Mouse (Mus musculus): ENCODE measurements at regions not wholly inside any gene's neighbourhood (a gene's known extent, or its start where the extent isn't known, plus 50 kb on each side); places are given as distances from the start of the nearest gene placed in this dataset.
A peak's percentile ranks its signal among the peaks of the same experiment; 100 is the strongest.

- no peak for DNase-seq
Measured at GRCm38 (mm10) chr12:54312522-54313210, 109.0 kb upstream of the Egln3 start.

- DNase-seq = no peak
Measured at GRCm38 (mm10) chr12:54311896-54312521, 108.3 kb upstream of the Egln3 start.

GRCm38 (mm10) chr12:54309874-54310273 is 106.2 kb upstream of the Egln3 start:
- DNase-seq = no peak

DNA sequence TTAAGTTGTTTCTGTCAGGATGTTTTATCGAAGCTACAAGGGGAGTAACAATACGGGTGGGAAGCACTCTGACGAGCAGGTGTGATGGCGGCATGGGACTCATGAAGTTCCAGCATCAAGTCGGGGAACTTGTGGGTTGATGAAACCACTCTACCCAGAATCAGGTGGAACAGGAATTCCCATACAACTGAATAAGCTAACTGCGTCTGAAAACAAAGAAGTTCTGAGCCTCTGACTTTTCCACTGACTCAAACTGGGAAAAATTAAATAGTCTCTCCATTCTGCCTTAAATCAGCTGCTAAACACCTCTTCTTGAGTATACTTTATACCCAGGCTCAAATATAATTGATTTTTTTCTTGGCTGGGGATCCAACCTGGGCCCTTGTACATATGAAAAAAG is 105.6 kb upstream of the Egln3 start:
- DNase-seq = no peak

GRCm38 (mm10) chr12:54305135-54305630 is 101.5 kb upstream of the Egln3 start:
- no peak for DNase-seq

DNA sequence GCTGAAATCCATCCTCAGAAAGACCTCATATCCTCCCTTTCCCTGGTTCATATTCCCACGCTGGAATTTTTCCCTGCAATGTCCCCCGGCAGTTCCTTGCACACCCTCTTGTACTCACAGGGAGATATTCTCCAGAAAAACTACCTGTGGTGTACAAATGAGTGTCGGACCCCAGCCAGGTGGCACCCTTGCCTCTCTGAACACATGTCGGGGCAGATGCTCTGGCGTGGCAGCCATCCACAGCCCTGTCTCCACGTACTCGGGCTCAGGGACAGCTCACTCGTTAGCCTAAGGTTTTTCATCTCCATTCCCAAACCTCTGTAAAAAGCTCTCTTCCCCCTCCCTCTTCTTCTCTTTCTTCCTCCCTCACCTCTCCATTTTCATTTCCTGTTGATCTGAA is 100.1 kb upstream of the Egln3 start:
- no peak for DNase-seq

DNA sequence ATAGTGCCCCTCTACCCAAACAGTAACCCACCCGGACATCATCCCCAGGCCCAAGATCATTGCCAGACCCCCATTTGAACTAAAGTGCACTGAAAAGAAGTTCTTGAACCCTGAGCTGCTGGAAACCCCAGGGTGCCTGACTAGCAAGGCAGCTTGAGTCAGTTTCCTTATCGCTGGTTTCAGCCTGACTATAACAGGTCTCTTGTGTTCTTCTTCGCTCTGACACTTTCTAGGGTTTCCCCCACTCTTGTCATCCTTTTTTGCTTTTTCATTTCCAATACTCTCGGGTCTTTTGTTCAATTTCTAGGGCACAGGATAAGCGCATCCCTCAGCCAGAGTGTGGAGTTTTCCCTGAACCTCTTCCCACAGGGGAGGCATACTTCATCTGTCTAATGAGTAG is 95.8 kb upstream of the Egln3 start:
- no peak for DNase-seq

DNA sequence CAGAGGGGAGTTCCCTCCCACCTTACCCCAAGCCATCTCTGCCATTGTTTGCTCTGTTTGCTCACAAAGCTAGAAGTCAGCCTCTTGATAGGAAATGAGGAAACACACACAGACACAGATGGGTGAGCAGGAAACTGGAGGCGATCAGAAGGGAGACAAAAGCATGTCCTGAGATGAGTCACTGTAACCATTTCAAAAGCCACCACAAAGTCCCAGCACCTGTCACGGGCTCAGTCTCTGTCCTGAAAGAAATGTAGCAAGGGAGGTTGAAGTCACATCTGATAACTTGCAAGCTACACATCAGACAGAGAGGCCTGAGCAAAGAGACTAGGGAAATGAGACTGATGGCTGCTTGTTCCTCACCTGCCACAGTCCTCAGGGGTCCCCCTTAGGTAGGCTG is 89.6 kb upstream of the Egln3 start:
- no peak for DNase-seq

- no peak for DNase-seq
Measured at GRCm38 (mm10) chr12:54290311-54290710, 86.7 kb upstream of the Egln3 start.

GRCm38 (mm10) chr12:54288747-54289146 is 85.1 kb upstream of the Egln3 start:
- no peak for DNase-seq

DNA sequence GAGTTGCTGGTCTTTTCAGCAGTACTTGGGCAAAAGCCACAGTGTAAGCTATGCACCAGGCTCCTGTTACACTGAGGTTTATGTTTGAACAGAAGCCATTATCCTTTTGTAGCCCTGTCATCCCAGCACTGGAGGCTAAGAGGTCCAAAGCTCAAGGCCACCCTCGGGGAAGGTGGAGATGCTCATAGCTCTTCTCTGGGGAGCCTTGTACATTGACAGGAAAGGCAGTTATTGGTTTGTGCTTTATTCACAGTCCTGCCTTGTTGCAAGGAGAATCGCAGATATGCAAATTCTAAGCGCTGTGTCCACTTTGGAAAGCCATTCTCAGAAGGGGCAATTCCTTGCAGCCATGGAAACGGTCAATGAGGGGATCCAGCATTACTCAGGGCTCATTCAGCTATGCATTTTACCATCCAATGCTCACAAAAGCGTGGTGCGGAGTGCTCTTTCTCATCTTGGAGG is 84.4 kb upstream of the Egln3 start:
- no peak for DNase-seq

DNA sequence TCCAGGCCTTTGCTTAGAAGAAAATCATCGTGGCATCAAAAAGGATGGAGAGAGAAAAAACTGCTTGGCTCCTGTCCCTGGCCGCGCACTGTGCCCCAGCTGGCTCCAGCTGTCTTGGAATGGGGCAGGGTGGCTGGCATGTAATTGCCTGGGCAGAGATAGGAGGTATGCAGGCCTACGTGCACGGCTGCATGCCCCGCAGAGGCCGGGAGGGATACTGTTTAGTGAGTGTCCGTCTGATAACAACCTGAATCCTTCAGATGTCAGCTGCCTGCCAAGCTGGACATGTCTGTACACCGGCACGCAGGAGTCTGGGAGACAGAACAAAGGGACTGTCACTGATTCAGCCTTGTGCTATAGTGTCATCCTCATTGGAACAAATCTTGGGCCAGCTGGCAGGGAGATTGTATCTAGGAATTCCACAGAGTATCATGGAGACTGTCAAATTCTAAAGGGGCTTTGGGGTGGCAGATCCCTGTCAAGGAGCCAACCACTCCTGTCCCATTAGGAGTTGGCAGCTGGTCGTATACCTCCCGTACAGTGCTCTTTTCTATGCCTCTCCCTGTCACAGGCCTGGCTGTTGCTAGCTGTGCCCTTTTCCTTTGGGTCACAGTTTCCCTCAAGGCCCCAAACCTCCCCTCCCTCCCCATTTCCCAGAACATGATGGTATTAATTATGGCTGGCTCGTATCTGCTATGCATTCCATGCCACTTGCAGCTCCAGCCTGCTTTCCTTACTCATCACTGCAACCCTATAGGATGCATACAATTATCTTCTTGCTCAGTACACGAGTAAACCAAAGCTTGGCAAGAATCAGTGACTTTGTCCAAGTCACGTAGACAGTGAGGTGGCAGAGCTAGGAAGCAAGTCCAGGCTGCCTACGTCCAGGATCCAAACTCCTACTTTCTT is 83.5 kb upstream of the Egln3 start:
- no peak for DNase-seq

DNA sequence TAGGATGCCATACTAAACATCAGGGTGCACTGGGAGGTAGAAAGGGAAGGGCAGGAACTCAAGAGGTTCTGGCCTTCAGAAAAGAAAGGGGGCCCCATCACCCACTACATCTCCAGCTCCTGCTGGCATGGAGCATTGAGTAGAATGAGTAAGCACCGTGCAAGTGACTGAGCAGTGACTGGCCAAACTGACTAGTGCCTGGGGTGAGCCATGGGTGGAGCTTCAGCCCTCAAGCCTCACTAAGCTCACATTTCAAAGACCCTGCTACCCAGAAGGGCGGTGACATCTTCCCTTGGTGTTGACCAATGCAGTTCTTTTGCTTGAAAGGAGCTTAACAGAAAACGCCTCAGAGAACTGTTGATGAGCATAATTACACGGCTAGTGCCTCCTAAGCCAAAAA is 80.0 kb upstream of the Egln3 start:
- DNase-seq = no peak

GRCm38 (mm10) chr12:54283011-54283410 is 79.4 kb upstream of the Egln3 start:
- no peak for DNase-seq

GRCm38 (mm10) chr12:54282281-54282921 is 78.7 kb upstream of the Egln3 start:
- no peak for DNase-seq

DNA sequence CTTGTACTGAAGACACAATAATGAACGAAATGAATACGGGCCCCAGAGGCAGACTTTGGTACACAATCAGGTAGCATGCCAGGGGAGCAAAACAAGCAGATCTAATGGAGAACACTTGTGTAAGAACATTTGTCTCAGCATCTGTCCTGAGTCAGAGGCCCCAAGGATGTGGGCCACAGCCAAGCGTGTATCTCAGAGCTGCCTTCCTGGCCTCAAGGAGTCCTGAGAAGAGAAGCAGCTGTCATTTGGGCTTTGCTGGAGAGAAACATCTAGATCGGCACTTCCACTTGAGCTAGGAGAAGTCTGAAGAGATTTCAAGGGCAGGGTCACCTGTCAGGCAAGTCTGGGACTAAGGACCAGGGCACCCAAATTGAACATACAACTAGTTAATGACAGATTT is 76.8 kb upstream of the Egln3 start:
- DNase-seq = no peak

GRCm38 (mm10) chr12:54280001-54280400 is 76.3 kb upstream of the Egln3 start:
- DNase-seq = no peak

GRCm38 (mm10) chr12:54276978-54277537 is 73.4 kb upstream of the Egln3 start:
- DNase-seq = no peak

- no peak for DNase-seq
Measured at GRCm38 (mm10) chr12:54273506-54273905, 69.8 kb upstream of the Egln3 start.

DNA sequence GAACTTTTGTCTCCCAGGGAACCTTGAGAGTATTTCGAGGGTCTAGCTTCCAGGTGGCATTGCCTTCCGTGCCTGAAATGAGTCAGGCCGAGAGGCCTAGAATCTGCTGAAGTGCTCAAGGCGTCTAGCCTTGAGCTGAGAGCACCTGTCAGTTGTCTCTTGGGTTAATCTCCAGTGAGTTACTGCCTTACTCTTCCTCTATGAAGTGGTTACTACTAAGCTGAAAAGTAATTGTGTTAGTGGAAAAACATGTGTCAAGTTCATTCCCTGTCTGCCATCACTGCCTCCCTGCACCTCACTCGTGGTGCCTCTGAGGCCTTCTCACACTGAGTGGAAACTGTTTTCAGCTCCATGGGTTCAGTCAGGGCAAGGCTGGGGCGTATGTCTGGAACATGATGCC is 69.0 kb upstream of the Egln3 start:
- no peak for DNase-seq

DNA sequence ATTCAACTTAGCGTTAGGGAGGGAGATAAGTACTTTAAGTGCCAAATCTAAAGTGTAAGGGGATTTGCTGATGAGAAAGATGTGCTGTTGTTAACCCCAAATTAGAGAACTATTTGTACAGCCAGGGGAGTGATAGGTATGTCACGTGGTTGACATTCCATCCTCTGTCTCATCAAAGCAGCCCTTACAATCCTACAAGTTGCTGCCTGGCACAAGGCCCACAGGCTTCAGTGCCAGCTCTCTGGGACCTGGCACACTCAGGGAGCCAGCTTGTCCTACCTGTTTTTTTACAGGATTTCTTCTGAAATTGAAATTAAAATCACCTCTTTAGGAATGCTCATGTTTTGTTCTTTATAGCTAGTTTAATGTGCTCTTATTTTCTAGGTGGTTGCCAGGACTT is 68.6 kb upstream of the Egln3 start:
- DNase-seq = peak; percentile 13 to 15

GRCm38 (mm10) chr12:54265852-54266251 is 62.2 kb upstream of the Egln3 start:
- DNase-seq = no peak

All from cerebellum, adult 18-20 months (tissue).